Mouse (Mus musculus): ENCODE measurements around the gene Eya3. TPM values are rescaled to one million over a fixed set of nuclear protein-coding genes. Genes with fewer than 3 reads are reported as not detected.
A peak's percentile ranks its signal among the peaks of the same experiment; 100 is the strongest.

Gene Eya3
- total and polyA plus RNA-seq, 3 experiments = 24.4 to 50.0 (median 31.0) TPM

GRCm38 (mm10) chr4:132603468-132603867 is 35.3 kb upstream of the Eya3 start:
- Histone ChIP-seq H3K36me3 (replicated peaks in 1 of 2; ENCODE audit: control insufficient read depth in 1 of 2, insufficient read depth in 1 of 2, low read length in 1 of 2) (no peaks in the 10 kb centered on the region), H3K4me1 (ENCODE audit: control insufficient read depth in 1 of 2, insufficient read depth in 2 of 2) (peaks cover 5 to 25% of the 10 kb centered on the region in 2 experiments; a peak in 3 of 4 replicates), H3K4me3 (replicated peaks in 1 of 3; ENCODE audit: low read depth in 2 of 3, low read length in 2 of 3, poor library complexity in 1 of 3) (no peak overlapping the region), H3K27me3 (replicated peaks) (no peaks in the 10 kb centered on the region), H3K27ac (ENCODE audit: insufficient read depth, low read depth) (no peak overlapping the region), H3K9ac (ENCODE audit: insufficient read depth, low read depth) (no peak overlapping the region), H3K9me3 (replicated peaks; ENCODE audit: low read length) (peaks cover 2% of the 10 kb centered on the region), H3K79me2 (replicated peaks; ENCODE audit: control insufficient read depth, extremely low read depth, insufficient read depth, poor library complexity, severe bottlenecking) (no peaks in the 10 kb centered on the region), H3K4me2 (ENCODE audit: insufficient read depth, low read depth, poor library complexity, severe bottlenecking) (no peak overlapping the region)
- no peak for DNase-seq (ENCODE audit: extremely low read depth)
- in situ Hi-C loops (cut with MboI; ENCODE audit: low pct_ligation_motif_present, low pct_unique_long_range_greater_than_20kb, low sequenced_read_pairs) (loop anchor here (10.0 kb wide), 1 partner anchor 49 kb away; no protein-coding TSS in a partner anchor), dilution Hi-C loops (cut with MboI; ENCODE audit: extremely low pct_ligation_motif_present, extremely low pct_unique_long_range_greater_than_20kb, low sequenced_read_pairs) (no loop called here)
- TF ChIP-seq BHLHE40 (IDR thresholded peaks at IDR 0.05; ENCODE audit: low read depth, low read length) (no peak), NELFE (IDR thresholded peaks at IDR 0.05; ENCODE audit: low read depth, low read length) (no peak), ZMIZ1 (IDR thresholded peaks at IDR 0.05; ENCODE audit: low read depth, low read length) (no peak), RAD21 (IDR thresholded peaks at IDR 0.05; ENCODE audit: low read depth, low read length) (no peak), ZNF384 (IDR thresholded peaks at IDR 0.05; ENCODE audit: low read depth, low read length) (no peak), ZC3H11A (IDR thresholded peaks at IDR 0.05; ENCODE audit: low read depth, low read length) (no peak), ETS1 (conservative IDR thresholded peaks at IDR 0.05; ENCODE audit: low read depth, low read length) (no peak), GABPA (IDR thresholded peaks at IDR 0.05; ENCODE audit: insufficient replicate concordance, low read depth, low read length) (no peak), HCFC1 (IDR thresholded peaks at IDR 0.05; ENCODE audit: low read depth, low read length) (no peak), NRF1 (IDR thresholded peaks at IDR 0.05; ENCODE audit: low read depth, low read length) (no peak), MEF2A (IDR thresholded peaks at IDR 0.05; ENCODE audit: borderline replicate concordance, low read depth, low read length) (no peak), MAZ (IDR thresholded peaks at IDR 0.05; ENCODE audit: low read depth, low read length) (no peak), TBP (conservative IDR thresholded peaks at IDR 0.05; ENCODE audit: low read depth, low read length) (no peak), IRF4 (IDR thresholded peaks at IDR 0.05; ENCODE audit: low read depth, low read length) (no peak), CHD1 (IDR thresholded peaks at IDR 0.05; ENCODE audit: low read depth, low read length) (no peak), E2F4 (IDR thresholded peaks at IDR 0.05; ENCODE audit: insufficient replicate concordance, low read depth, low read length) (no peak), CTCF (conservative IDR thresholded peaks at IDR 0.05 in 1 of 2, IDR thresholded peaks at IDR 0.05 in 1 of 2; ENCODE audit: low read depth in 2 of 2, low read length in 2 of 2) (no peak)

- Histone ChIP-seq H3K79me2 (replicated peaks; ENCODE audit: control insufficient read depth, extremely low read depth, insufficient read depth, poor library complexity, severe bottlenecking) (no peaks in the 10 kb centered on the region), H3K27ac (ENCODE audit: insufficient read depth, low read depth) (no peak overlapping the region), H3K4me2 (ENCODE audit: insufficient read depth, low read depth, poor library complexity, severe bottlenecking) (no peak overlapping the region), H3K36me3 (replicated peaks in 1 of 2; ENCODE audit: control insufficient read depth in 1 of 2, insufficient read depth in 1 of 2, low read length in 1 of 2) (no peaks in the 10 kb centered on the region), H3K9me3 (replicated peaks; ENCODE audit: low read length) (no peaks in the 10 kb centered on the region), H3K27me3 (replicated peaks) (no peaks in the 10 kb centered on the region), H3K4me3 (replicated peaks in 1 of 3; ENCODE audit: low read depth in 2 of 3, low read length in 2 of 3, poor library complexity in 1 of 3) (no peak overlapping the region), H3K9ac (ENCODE audit: insufficient read depth, low read depth) (no peak overlapping the region), H3K4me1 (ENCODE audit: control insufficient read depth in 1 of 2, insufficient read depth in 2 of 2) (peaks cover 5 to 31% of the 10 kb centered on the region in 2 experiments; a peak in 3 of 4 replicates)
- peak; percentile 46 for DNase-seq (ENCODE audit: extremely low read depth)
- TF ChIP-seq EP300 (IDR thresholded peaks at IDR 0.05; ENCODE audit: low read length) (peak; percentile 63), IRF4 (IDR thresholded peaks at IDR 0.05; ENCODE audit: low read depth, low read length) (no peak), POLR2AphosphoS2 (IDR thresholded peaks at IDR 0.05; ENCODE audit: low read depth, low read length) (no peak), UBTF (IDR thresholded peaks at IDR 0.05; ENCODE audit: low read depth, low read length) (no peak), ELF1 (IDR thresholded peaks at IDR 0.05; ENCODE audit: low read depth, low read length) (peak; percentile 50; the same call in 1 of the 2 replicates)
- dilution Hi-C loops (cut with MboI; ENCODE audit: extremely low pct_ligation_motif_present, extremely low pct_unique_long_range_greater_than_20kb, low sequenced_read_pairs) = no loop called here
- in situ Hi-C loops (cut with MboI; ENCODE audit: low pct_ligation_motif_present, low pct_unique_long_range_greater_than_20kb, low sequenced_read_pairs) = loop anchor here (10.0 kb wide), 1 partner anchor 51 kb away; no protein-coding TSS in a partner anchor
These were observed 33.0 kb upstream of the Eya3 start for GRCm38 (mm10) chr4:132605816-132606215.
